Mouse (Mus musculus) intestine, embryonic 16.5 days (tissue): ENCODE data around the gene Topors. TPM values are rescaled to one million over a fixed set of nuclear protein-coding genes. Genes with fewer than 3 reads are reported as not detected.

Experiments used
- ATAC-seq: fragments of 200-750 bp; cut with Nextera tagmentation; 2 replicates; pipeline ENCODE4 v1.8.0; 2017; ENCODE audit warnings: moderate TSS enrichment, moderate library complexity
- H3K27ac ChIP-seq: fragments of 300-500 bp; sonication (generic); 2 replicates; pipeline ENCODE4 v1.5.1; 2014; ENCODE audit warnings: mild to moderate bottlenecking, low read length
- H3K27me3 ChIP-seq: fragments of 300-500 bp; sonication (generic); replicated peaks from 2 replicates; pipeline ENCODE4 v1.6.1; 2014; ENCODE audit warnings: low read length, control low read depth, mixed read lengths; ENCODE audit not compliant: control insufficient read depth, insufficient read depth
- H3K36me3 ChIP-seq: fragments of 300-500 bp; sonication (generic); 2 replicates; pipeline ENCODE4 v1.6.1; 2014; ENCODE audit warnings: low read length, control low read depth; ENCODE audit not compliant: control insufficient read depth, insufficient read depth
- H3K4me1 ChIP-seq: fragments of 300-500 bp; sonication (generic); 2 replicates; pipeline ENCODE4 v1.6.1; 2014; ENCODE audit warnings: low read length, control low read depth, mixed read lengths; ENCODE audit not compliant: control insufficient read depth, insufficient read depth
- H3K4me2 ChIP-seq: fragments of 300-500 bp; sonication (generic); 2 replicates; pipeline ENCODE4 v1.6.1; 2014; ENCODE audit warnings: low read depth, low read length, control low read depth
- H3K4me3 ChIP-seq: fragments of 300-500 bp; sonication (generic); 2 replicates; pipeline ENCODE4 v1.5.1; 2014; ENCODE audit warnings: mild to moderate bottlenecking, low read length
- H3K9ac ChIP-seq: fragments of 300-500 bp; sonication (generic); 2 replicates; pipeline ENCODE4 v1.6.1; 2014; ENCODE audit warnings: low read depth, low read length
- H3K9me3 ChIP-seq: fragments of 300-500 bp; sonication (generic); 2 replicates; pipeline ENCODE4 v1.6.1; 2016; ENCODE audit warnings: low read length, control low read depth; ENCODE audit not compliant: control insufficient read depth
- WGBS: fragments of 180-500 bp; shearing (Covaris S2); extraction: QIAGEN DNeasy Blood & Tissue Kit; methylation state at CpG from one replicate; pipeline ENCODE4 v1.1.7; 2014; 5-methylcytosine and 5-hydroxymethylcytosine counted together
- polyA plus RNA-seq: library from polyadenylated mRNA; unstranded; fragments of >200 nt; fragmentation: Nextera tagmentation; extraction: Ambion mirVana; gene quantifications from 2 replicates; pipeline ENCODE4 v1.2.1, GENCODE M21; 2015

Topors gene
- polyA plus RNA-seq, 1 experiment from 2014 or later = 30.4 TPM

DNA sequence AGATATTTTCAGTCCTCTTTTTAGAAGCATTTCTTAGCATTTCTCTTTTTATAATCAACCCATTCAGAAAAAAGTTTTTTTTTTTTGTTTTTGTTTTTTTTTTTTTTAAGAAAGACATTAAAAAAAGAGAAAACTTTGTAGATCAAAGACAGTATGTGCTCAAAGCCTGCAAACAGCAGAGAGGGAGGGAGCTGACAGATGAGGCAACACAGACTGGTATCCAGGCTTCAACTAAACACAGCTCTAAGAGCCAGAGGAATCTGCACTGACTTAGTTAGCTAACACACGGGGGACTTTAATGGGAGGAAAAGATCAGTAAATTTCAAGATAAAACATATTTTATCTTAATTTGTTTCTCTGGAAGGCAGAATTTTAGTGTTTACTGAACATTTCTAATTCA, 5.3 kb downstream of the Topors start:
- Histone ChIP-seq H3K4me2 (no peak overlapping the region), H3K36me3 (peaks cover 15% of the 10 kb centered on the region), H3K9me3 (no peaks in the 10 kb centered on the region), H3K27me3 (no peaks in the 10 kb centered on the region), H3K9ac (no peak overlapping the region), H3K27ac (no peak overlapping the region), H3K4me1 (peaks cover 18% of the 10 kb centered on the region), H3K4me3 (no peak overlapping the region)
- WGBS = 49% methylated on average over 1 of the region's 1 CpGs
- no peak for ATAC-seq

- Histone ChIP-seq H3K27me3 (no peaks in the 10 kb centered on the region), H3K27ac (no peak overlapping the region), H3K9me3 (no peaks in the 10 kb centered on the region), H3K4me3 (no peak overlapping the region), H3K36me3 (peaks cover 4% of the 10 kb centered on the region; the same call in 1 of the 2 replicates), H3K4me2 (no peak overlapping the region), H3K4me1 (no peaks in the 10 kb centered on the region), H3K9ac (no peak overlapping the region)
- WGBS = 85% methylated on average over 8 of the region's 8 CpGs
- ATAC-seq = no peak
These were observed 15.1 kb downstream of the Topors start for GRCm38 (mm10) chr4:40254385-40255103.

DNA sequence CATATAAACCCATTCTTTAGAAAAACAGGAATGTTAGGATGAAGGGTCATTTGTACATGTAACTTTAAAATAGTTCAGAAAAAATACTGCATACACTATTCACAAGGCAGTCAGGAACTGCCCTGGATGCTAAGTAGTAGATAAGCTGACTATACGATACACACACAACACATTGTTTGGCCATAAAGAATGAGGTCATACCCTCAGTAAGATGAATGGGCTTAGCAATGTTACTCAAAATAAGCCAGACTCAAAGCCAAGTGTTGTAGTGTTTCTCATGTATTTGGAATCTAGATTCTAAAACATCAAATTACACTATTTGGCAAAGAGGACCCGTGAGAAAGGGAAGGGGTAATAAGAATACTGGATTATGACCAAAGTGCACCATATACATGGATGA, 15.9 kb downstream of the Topors start:
- Histone ChIP-seq H3K27me3 (no peaks in the 10 kb centered on the region), H3K4me2 (no peak overlapping the region), H3K4me3 (no peak overlapping the region), H3K36me3 (no peaks in the 10 kb centered on the region), H3K9me3 (no peaks in the 10 kb centered on the region), H3K27ac (no peak overlapping the region), H3K4me1 (no peaks in the 10 kb centered on the region), H3K9ac (no peak overlapping the region)
- no peak for ATAC-seq
- 55% methylated on average over 2 of the region's 2 CpGs for WGBS

GRCm38 (mm10) chr4:40250984-40251383, 18.7 kb downstream of the Topors start:
- Histone ChIP-seq H3K4me2 (no peak overlapping the region), H3K9me3 (no peaks in the 10 kb centered on the region), H3K36me3 (no peaks in the 10 kb centered on the region), H3K27me3 (no peaks in the 10 kb centered on the region), H3K27ac (no peak overlapping the region), H3K4me1 (no peaks in the 10 kb centered on the region), H3K4me3 (no peak overlapping the region), H3K9ac (no peak overlapping the region)
- no peak for ATAC-seq
- WGBS = 91% methylated on average over 5 of the region's 5 CpGs

- no peaks in the 10 kb centered on the region for H3K9me3 ChIP-seq
- no peak overlapping the region for H3K27ac ChIP-seq
- no peaks in the 10 kb centered on the region for H3K27me3 ChIP-seq
- no peaks in the 10 kb centered on the region for H3K4me1 ChIP-seq
- H3K9ac ChIP-seq = no peak overlapping the region
- H3K36me3 ChIP-seq = no peaks in the 10 kb centered on the region
- ATAC-seq = no peak
- WGBS = 79% methylated on average over 8 of the region's 8 CpGs
- H3K4me3 ChIP-seq = no peak overlapping the region
- H3K4me2 ChIP-seq = no peak overlapping the region
These were observed 25.6 kb downstream of the Topors start for GRCm38 (mm10) chr4:40244035-40244434.

- no peaks in the 10 kb centered on the region for H3K36me3 ChIP-seq
- no peak for ATAC-seq
- H3K27me3 ChIP-seq = no peaks in the 10 kb centered on the region
- WGBS = 88% methylated on average over 4 of the region's 4 CpGs
- no peak overlapping the region for H3K4me2 ChIP-seq
- H3K9me3 ChIP-seq = no peaks in the 10 kb centered on the region
- H3K9ac ChIP-seq = no peak overlapping the region
- H3K27ac ChIP-seq = no peak overlapping the region
- H3K4me1 ChIP-seq = 0 out of 2 replicates have a peak, but pooled peaks cover 4% of the 10 kb centered on the region
- no peak overlapping the region for H3K4me3 ChIP-seq
These were observed 26.6 kb downstream of the Topors start for GRCm38 (mm10) chr4:40243006-40243405.

DNA sequence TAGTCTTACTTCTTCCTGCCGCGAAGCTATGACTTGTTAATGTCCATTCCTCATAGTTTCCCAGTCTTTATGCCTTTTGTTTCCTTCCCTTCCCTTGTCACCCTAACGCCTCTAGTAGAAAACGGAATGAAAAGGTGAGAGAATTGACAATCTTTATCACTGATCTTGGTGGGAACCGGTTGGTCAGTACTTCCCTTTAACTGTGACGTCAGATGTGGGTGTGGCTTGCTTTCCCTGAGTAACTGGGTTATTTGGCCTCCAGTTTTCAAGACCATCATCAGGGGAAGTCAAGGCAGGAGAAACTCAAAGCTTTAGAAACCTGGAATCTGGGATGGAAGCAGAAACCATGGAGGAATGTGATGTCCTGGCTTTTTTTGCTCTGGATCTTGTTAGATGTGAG, 27.7 kb downstream of the Topors start:
- 55% methylated on average over 6 of the region's 6 CpGs for WGBS
- H3K4me3 ChIP-seq = no peak overlapping the region
- no peaks in the 10 kb centered on the region for H3K36me3 ChIP-seq
- H3K27me3 ChIP-seq = no peaks in the 10 kb centered on the region
- no peak overlapping the region for H3K4me2 ChIP-seq
- H3K27ac ChIP-seq = no peak overlapping the region
- no peak overlapping the region for H3K9ac ChIP-seq
- no peak for ATAC-seq
- 0 out of 2 replicates have a peak, but pooled peaks cover 4% of the 10 kb centered on the region for H3K4me1 ChIP-seq
- H3K9me3 ChIP-seq = no peaks in the 10 kb centered on the region

DNA sequence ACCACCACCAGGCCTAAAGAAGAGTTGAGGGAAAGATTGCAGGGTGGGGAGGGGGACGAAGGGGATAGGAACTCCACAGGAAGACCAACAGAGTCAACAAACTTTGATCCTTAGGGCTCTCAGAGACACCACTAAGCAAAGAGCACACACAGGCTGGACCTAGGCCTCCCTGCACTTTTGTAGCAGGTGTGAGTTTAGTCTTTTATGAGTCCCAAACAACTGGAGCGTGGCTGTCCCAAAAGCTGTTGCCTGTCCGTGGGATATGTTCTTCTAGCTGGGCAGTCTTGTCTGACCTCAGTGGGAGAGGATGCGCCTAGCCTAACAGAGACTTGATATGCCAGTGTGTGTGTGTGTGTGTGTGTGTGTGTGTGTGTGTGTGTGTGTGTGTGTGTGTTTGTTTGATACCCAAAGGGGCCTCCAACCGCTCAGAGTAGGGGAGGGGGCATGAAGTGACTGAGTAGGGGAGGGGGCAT, 29.3 kb downstream of the Topors start:
- peak overlapping the region; percentile 75 for H3K4me2 ChIP-seq
- ATAC-seq = peak; percentile 45
- 48% methylated on average over 5 of the region's 5 CpGs for WGBS
- peak overlapping the region; percentile 69 for H3K9ac ChIP-seq
- no peaks in the 10 kb centered on the region for H3K27me3 ChIP-seq
- no peaks in the 10 kb centered on the region for H3K9me3 ChIP-seq
- H3K27ac ChIP-seq = 0 out of 2 replicates have a peak overlapping the region, but pooled peaks have one; percentile 54
- H3K4me1 ChIP-seq = 0 out of 2 replicates have a peak, but pooled peaks cover 4% of the 10 kb centered on the region
- peak overlapping the region; percentile 62 for H3K4me3 ChIP-seq
- no peaks in the 10 kb centered on the region for H3K36me3 ChIP-seq

GRCm38 (mm10) chr4:40239409-40240271, 30.0 kb downstream of the Topors start, which contains the start of gene Ddx58:
Gene Ddx58, minus strand, starts transcription at chr4:40239828.
- 2% methylated on average over 35 of the region's 35 CpGs for WGBS
- H3K4me1 ChIP-seq = 0 out of 2 replicates have a peak, but pooled peaks cover 4% of the 10 kb centered on the region
- peak within 1 kb of the TSS; percentile 69 for H3K9ac ChIP-seq
- peak within 1 kb of the TSS; percentile 75 for H3K4me2 ChIP-seq
- peak; percentile 85 for ATAC-seq
- peaks cover under 1% of the 10 kb centered on the region; the same call in 1 of the 2 replicates for H3K36me3 ChIP-seq
- H3K27me3 ChIP-seq = no peaks in the 10 kb centered on the region
- peak within 1 kb of the TSS; percentile 62 for H3K4me3 ChIP-seq
- H3K27ac ChIP-seq = peak within 1 kb of the TSS; percentile 65
- H3K9me3 ChIP-seq = no peaks in the 10 kb centered on the region
